8 mouse cellular contexts compared by ENCODE assay signal in the genomic region with DNA sequence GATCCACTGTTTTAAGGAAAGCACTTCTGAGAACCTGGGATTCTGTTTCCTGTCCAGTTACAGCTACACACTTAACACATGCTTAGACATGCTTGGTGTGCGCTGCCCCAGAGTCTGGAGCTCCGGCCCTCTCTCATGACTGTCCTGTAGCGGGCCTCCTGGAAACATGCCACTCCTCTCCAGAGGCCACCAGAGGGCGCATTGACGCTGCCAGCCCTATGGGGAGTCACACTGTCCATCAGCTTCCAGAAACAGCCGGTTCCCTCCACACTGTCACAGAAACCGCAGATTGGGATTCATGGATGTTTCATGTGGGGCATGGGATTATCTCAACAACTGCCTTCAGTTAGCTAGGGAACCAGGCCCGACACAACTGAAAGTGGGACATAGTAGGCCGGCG. TPM values are rescaled to one million over a fixed set of nuclear protein-coding genes. Genes with fewer than 3 reads are reported as not detected.
DNase-seq lines count a peak whose midpoint lies in the region; ATAC-seq and TF ChIP-seq lines count a peak whose summit lies in the region.

No protein-coding gene starts in this region.

- peak; percentile 43 for DNase-seq in c-Kit-positive CD71-negative TER-119-negative erythroid progenitor cells, embryonic 14.5 days (ENCODE audit: low read depth)
- DNase-seq in heart, postnatal 14 days, result peak; percentile 87 to 94
- DNase-seq in layer of hippocampus, adult 11-12 months (ENCODE audit: low spot score), result peak; percentile 83
- DNase-seq in lung, adult 2 months, result peak; percentile 81
- DNase-seq in thymus, adult 2 months, result peak; percentile 77

- no peak overlapping the region for H3K4me2 ChIP-seq in forebrain, embryonic 12.5 days

- peak; percentile 19 for TF ChIP-seq CTCF in E14TG2a.4 (conservative IDR thresholded peaks at IDR 0.05; ENCODE audit: low read length)
- peak; percentile 73 for TF ChIP-seq CTCF in lung, adult 2 months (IDR thresholded peaks at IDR 0.05; ENCODE audit: insufficient read depth, low read length)
- TF ChIP-seq CTCF in olfactory bulb, adult 2 months (IDR thresholded peaks at IDR 0.05; ENCODE audit: insufficient read depth, low read depth, low read length), result peak; percentile 72
- peak; percentile 89 for TF ChIP-seq CTCF in thymus, adult 2 months (IDR thresholded peaks at IDR 0.05; ENCODE audit: borderline replicate concordance, control insufficient read depth, extremely low read depth, insufficient read depth, low read length, poor library complexity)

- H3K9ac ChIP-seq in forebrain, embryonic 12.5 days, result no peak overlapping the region

- H3K4me1 ChIP-seq in E14TG2a.4 (replicated peaks; ENCODE audit: low read depth, low read length), result peaks cover 24% of the 10 kb centered on the region
- H3K4me1 ChIP-seq in forebrain, embryonic 12.5 days, result peaks cover 10% of the 10 kb centered on the region
- peaks cover 3% of the 10 kb centered on the region for H3K4me1 ChIP-seq in lung, adult 2 months (ENCODE audit: control insufficient read depth, insufficient read depth, low read length)
- peaks cover 18% of the 10 kb centered on the region for H3K4me1 ChIP-seq in olfactory bulb, adult 2 months (ENCODE audit: control insufficient read depth, insufficient read depth, low read length)
- H3K4me1 ChIP-seq in thymus, adult 2 months (replicated peaks; ENCODE audit: control insufficient read depth, insufficient read depth, low read length), result no peaks in the 10 kb centered on the region; the same call in 1 of the 2 replicates

- H3K27ac ChIP-seq in forebrain, embryonic 12.5 days, result no peak overlapping the region
- no peak overlapping the region for H3K27ac ChIP-seq in olfactory bulb, adult 2 months (ENCODE audit: insufficient read depth, low read depth, low read length)
- no peak overlapping the region for H3K27ac ChIP-seq in thymus, adult 2 months (ENCODE audit: control insufficient read depth, insufficient read depth, low read length)

- intact Hi-C loops in heart, postnatal 14 days (cut with DNase I), result loop anchor here (1.0 to 5.0 kb wide), 3 partner anchors 68 to 879 kb away; no protein-coding TSS in a partner anchor

- H3K4me3 ChIP-seq in E14TG2a.4 (replicated peaks; ENCODE audit: low read length), result no peak overlapping the region
- no peak overlapping the region for H3K4me3 ChIP-seq in forebrain, embryonic 12.5 days (replicated peaks)
- H3K4me3 ChIP-seq in lung, adult 2 months (replicated peaks; ENCODE audit: extremely low read depth, low read depth, low read length), result no peak overlapping the region
- H3K4me3 ChIP-seq in olfactory bulb, adult 2 months (ENCODE audit: insufficient read depth, low read depth, low read length), result no peak overlapping the region
- no peak overlapping the region for H3K4me3 ChIP-seq in thymus, adult 2 months (ENCODE audit: control insufficient read depth, insufficient read depth, low read length)

- peaks cover 58% of the 10 kb centered on the region for H3K27me3 ChIP-seq in E14TG2a.4 (ENCODE audit: insufficient read depth, low read length)
- no peaks in the 10 kb centered on the region; the same call in 1 of the 2 replicates for H3K27me3 ChIP-seq in forebrain, embryonic 12.5 days
- H3K27me3 ChIP-seq in thymus, adult 2 months (ENCODE audit: control insufficient read depth, insufficient read depth, low read length), result no peaks in the 10 kb centered on the region

- H3K36me3 ChIP-seq in E14TG2a.4 (ENCODE audit: insufficient read depth, low read length), result no peaks in the 10 kb centered on the region
- H3K36me3 ChIP-seq in forebrain, embryonic 12.5 days (replicated peaks), result peaks cover 46% of the 10 kb centered on the region
- H3K36me3 ChIP-seq in thymus, adult 2 months (ENCODE audit: control insufficient read depth, insufficient read depth, low read length), result no peaks in the 10 kb centered on the region

- H3K9me3 ChIP-seq in E14TG2a.4 (ENCODE audit: low read length), result no peaks in the 10 kb centered on the region
- no peaks in the 10 kb centered on the region for H3K9me3 ChIP-seq in forebrain, embryonic 12.5 days

- peak; percentile 75 for ATAC-seq in forebrain, embryonic 12.5 days (ENCODE audit: low FRiP score)

- TF ChIP-seq POLR2A in lung, adult 2 months (IDR thresholded peaks at IDR 0.05; ENCODE audit: borderline replicate concordance, extremely low read depth, low read depth, low read length), result no peak
- no peak for TF ChIP-seq POLR2A in olfactory bulb, adult 2 months (IDR thresholded peaks at IDR 0.05; ENCODE audit: insufficient read depth, low read depth, low read length)
- TF ChIP-seq POLR2A in thymus, adult 2 months (IDR thresholded peaks at IDR 0.05; ENCODE audit: control insufficient read depth, extremely low read depth, insufficient read depth, low read length, poor library complexity), result no peak

- WGBS in forebrain, embryonic 12.5 days, result 28% methylated on average over 10 of the region's 10 CpGs
- WGBS in lung, adult 2 months, result 29% methylated on average over 10 of the region's 10 CpGs
- WGBS in olfactory bulb, adult 2 months, result 30% methylated on average over 10 of the region's 10 CpGs
- WGBS in thymus, adult 2 months, result 46% methylated on average over 10 of the region's 10 CpGs

RNA-seq across cellular contexts. Expression of a gene that starts 57.0 kb away (rescaled TPM):
- 113 and 117 TPM in 2 replicates for polyA plus RNA-seq in forebrain, embryonic 12.5 days (2016; fragmentation: Nextera tagmentation; extraction: Ambion mirVana)
- total RNA-seq in heart, postnatal 14 days (2021), result 10 to 100 TPM; 44.5 to 45.1 TPM
- 39.4 and 53.9 TPM in 2 replicates for polyA plus RNA-seq in lung, adult 2 months (2012; rRNA removed)
- not detected in 2 replicates for polyA plus RNA-seq in olfactory bulb, adult 2 months (2012; ENCODE audit: insufficient read depth, insufficient read length, low replicate concordance, missing spikeins)
- polyA plus RNA-seq in thymus, adult 2 months (2012; rRNA removed), result 70.0 and 79.4 TPM in 2 replicates

Comparison
In these comparisons a context has a peak if more than half of its experiments do, and no peak if none do; other contexts are left out.
1. CTCF ChIP-seq: peak in every context shown above with its lines; median percentile 89 in thymus, adult 2 months; 73 in lung, adult 2 months; 72 in olfactory bulb, adult 2 months; 19 in E14TG2a.4.